Comparison of ENCODE assay signal across 9 mouse cellular contexts in genomic region chr15:11407381-11407780, GRCm38 (mm10). TPM values are rescaled to one million over a fixed set of nuclear protein-coding genes. Genes with fewer than 3 reads are reported as not detected.
DNase-seq lines count a peak whose midpoint lies in the region; ATAC-seq lines count a peak whose summit lies in the region.
"Had no signal": no experiment of that assay in that cellular context is flagged by ENCODE, and none has a peak within 500 bp of the region (broad histone marks: within the 10 kb centered on the region; RNA-seq: fewer than 3 reads in every experiment).

No protein-coding gene starts in this region.

- H3K4me1 ChIP-seq in intestine, embryonic 14.5 days (replicated peaks; ENCODE audit: control insufficient read depth, insufficient read depth, low read length) = no peaks in the 10 kb centered on the region
- peaks cover 3% of the 10 kb centered on the region; the same call in 1 of the 2 replicates for H3K4me1 ChIP-seq in intestine, embryonic 16.5 days (ENCODE audit: control insufficient read depth, insufficient read depth, low read length)
- H3K4me1 ChIP-seq: embryonic facial prominence, embryonic 13.5 days had no signal

- H3K4me2 ChIP-seq in intestine, embryonic 14.5 days (ENCODE audit: low read length) = no peak overlapping the region
- H3K4me2 ChIP-seq in intestine, embryonic 16.5 days (ENCODE audit: low read depth, low read length) = no peak overlapping the region

- H3K9me3 ChIP-seq in intestine, embryonic 14.5 days (ENCODE audit: control insufficient read depth, low read length) = no peaks in the 10 kb centered on the region
- H3K9me3 ChIP-seq in intestine, embryonic 16.5 days (ENCODE audit: control insufficient read depth, low read length) = no peaks in the 10 kb centered on the region
- H3K9me3 ChIP-seq: embryonic facial prominence, embryonic 13.5 days had no signal

- 8% methylated on average over 8 of the region's 8 CpGs for WGBS in intestine, embryonic 14.5 days
- WGBS in intestine, embryonic 16.5 days = 11% methylated on average over 8 of the region's 8 CpGs

- no peak overlapping the region for H3K4me3 ChIP-seq in intestine, embryonic 14.5 days (ENCODE audit: low read depth, low read length)
- H3K4me3 ChIP-seq in intestine, embryonic 16.5 days (ENCODE audit: low read length) = no peak overlapping the region
- H3K4me3 ChIP-seq: embryonic facial prominence, embryonic 13.5 days had no signal

- no peak overlapping the region for H3K9ac ChIP-seq in intestine, embryonic 14.5 days (ENCODE audit: low read length)
- no peak overlapping the region for H3K9ac ChIP-seq in intestine, embryonic 16.5 days (ENCODE audit: low read depth, low read length)
- H3K9ac ChIP-seq: embryonic facial prominence, embryonic 13.5 days had no signal

- peak; percentile 65 for DNase-seq in intestine, embryonic 14.5 days (ENCODE audit: low spot score)
- peak; percentile 82 for DNase-seq in MN1 (ENCODE audit: low spot score)
- peak; percentile 29 to 59 for DNase-seq in cerebellum, postnatal 36 days
- DNase-seq in heart, adult 9 months (ENCODE audit: low spot score in 2 of 2) = peak; percentile 18 to 40
- peak; percentile 38 for DNase-seq in layer of hippocampus, adult 9-10 months (ENCODE audit: low spot score)
- peak; percentile 48 for DNase-seq in spleen, postnatal 36 days (ENCODE audit: low spot score in 2 of 2)

- H3K36me3 ChIP-seq in intestine, embryonic 14.5 days (ENCODE audit: control insufficient read depth, insufficient read depth, low read length) = no peaks in the 10 kb centered on the region
- no peaks in the 10 kb centered on the region for H3K36me3 ChIP-seq in intestine, embryonic 16.5 days (ENCODE audit: control insufficient read depth, insufficient read depth, low read length)
- H3K36me3 ChIP-seq: embryonic facial prominence, embryonic 13.5 days had no signal

- no peak overlapping the region for H3K27ac ChIP-seq in intestine, embryonic 14.5 days (ENCODE audit: low read depth)
- H3K27ac ChIP-seq in intestine, embryonic 16.5 days (ENCODE audit: low read length) = no peak overlapping the region
- H3K27ac ChIP-seq: embryonic facial prominence, embryonic 13.5 days had no signal

- no peaks in the 10 kb centered on the region for H3K27me3 ChIP-seq in intestine, embryonic 14.5 days (replicated peaks; ENCODE audit: control insufficient read depth, insufficient read depth, low read length)
- H3K27me3 ChIP-seq in intestine, embryonic 16.5 days (replicated peaks; ENCODE audit: control insufficient read depth, insufficient read depth, low read length) = no peaks in the 10 kb centered on the region

- ATAC-seq in intestine, embryonic 14.5 days (replicated peaks; ENCODE audit: low FRiP score, low TSS enrichment, low read depth) = no peak
- ATAC-seq in intestine, embryonic 16.5 days = no peak
- ATAC-seq in megakaryocyte-erythroid progenitor cell, adult 5-6 weeks (replicated peaks; ENCODE audit: low FRiP score, low TSS enrichment, poor library complexity, severe bottlenecking) = peak; percentile 95

RNA-seq across cellular contexts. Expression of gene Tars, which starts 7.9 kb away (rescaled TPM):
- polyA plus RNA-seq in intestine, embryonic 14.5 days (2014; fragmentation: Nextera tagmentation; extraction: Ambion mirVana) = 67.5 and 74.3 TPM in 2 replicates
- 64.3 and 69.3 TPM in 2 replicates for polyA plus RNA-seq in intestine, embryonic 16.5 days (2015; fragmentation: Nextera tagmentation; extraction: Ambion mirVana)
- total RNA-seq in megakaryocyte-erythroid progenitor cell, adult 5-6 weeks (2014; fragmentation: Nextera tagmentation) = 39.7 and 55.5 TPM in 2 replicates
- 70.2 and 93.1 TPM in 2 replicates for total RNA-seq in megakaryocyte-erythroid progenitor cell, adult 5-6 weeks (2017)

Comparison
In these comparisons a context has a peak if more than half of its experiments do, and no peak if none do; other contexts are left out.
1. DNase-seq: peak in every context shown above with its lines; median percentile 82 in MN1; 65 in intestine, embryonic 14.5 days; 48 in spleen, postnatal 36 days; 44 in cerebellum, postnatal 36 days; 38 in layer of hippocampus, adult 9-10 months; 29 in heart, adult 9 months.